Mouse (Mus musculus) E14TG2a.4 (cell line): ENCODE data around the gene Enkur.

Source experiments
- CTCF ChIP-seq: conservative IDR thresholded peaks from 2 replicates; pipeline ENCODE4 v1.5.1; 2014; ENCODE audit warnings: low read length
- NANOG ChIP-seq: IDR thresholded peaks from 2 replicates; pipeline ENCODE4 v1.6.1; 2014; ENCODE audit warnings: borderline replicate concordance, low read length, mixed read lengths
- POU5F1 ChIP-seq: IDR thresholded peaks from 2 replicates; pipeline ENCODE4 v1.6.1; 2014; ENCODE audit warnings: low read length, borderline replicate concordance

DNA sequence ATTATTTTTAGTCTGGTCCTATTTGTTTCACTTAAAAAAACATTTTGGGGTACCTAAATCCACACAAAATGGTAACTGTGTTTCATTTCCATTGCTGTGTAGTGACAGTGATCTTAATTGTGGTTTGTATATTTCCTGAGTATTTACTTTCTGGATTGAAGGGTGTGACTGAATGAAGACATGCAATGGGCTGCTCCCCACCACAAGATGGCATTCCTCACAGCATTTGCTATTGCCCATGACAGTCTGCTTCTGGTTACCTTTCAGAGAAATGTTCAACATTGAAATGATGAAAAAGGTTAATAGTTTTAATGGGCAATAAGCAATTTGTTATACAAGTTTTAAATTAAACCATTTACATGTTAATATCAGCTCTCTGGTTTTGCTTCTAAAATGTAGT, 9.2 kb upstream of the Enkur start:
- no peak for TF ChIP-seq CTCF
- no peak for TF ChIP-seq NANOG
- TF ChIP-seq POU5F1 = no peak
